Mouse (Mus musculus) megakaryocyte, embryonic 14.5 days (primary cell): ENCODE measurements around the gene Klk9.

Experiments used
- FLI1 ChIP-seq: IDR thresholded peaks from 2 replicates; pipeline ENCODE4 v1.6.1; 2012; ENCODE audit warnings: low read length, inconsistent platforms, mixed read lengths
- GATA1 ChIP-seq: IDR thresholded peaks from 3 replicates; pipeline ENCODE4 v1.6.1; 2012; ENCODE audit warnings: mixed read lengths, low read length, inconsistent platforms, borderline replicate concordance

- TF ChIP-seq GATA1, result no peak
- no peak for TF ChIP-seq FLI1
Observed at GRCm38 (mm10) chr7:43815211-43815610, 23.5 kb downstream of the Klk9 start.
